Mouse (Mus musculus) gastrocnemius, postnatal 36 days (tissue): ENCODE measurements around the gene Cib3. TPM values are rescaled to one million over a fixed set of nuclear protein-coding genes. Genes with fewer than 3 reads are reported as not detected.

ENCODE experiments used
- DNase-seq, 2 experiments: peaks; one replicate each; pipeline ENCODE4 v3.0.0; 2022
- intact Hi-C: fragments of 180-260 bp; cut with DNase I; formaldehyde crosslinking; loops from one replicate; pipeline ENCODE4 v1.15.1; 2025
- long read RNA-seq, 2 experiments: library from polyadenylated mRNA; stranded (forward); transcript quantifications; one replicate each; pipeline ENCODE4 v2.0.0; 2021
- total RNA-seq, 2 experiments: library from RNA; stranded (reverse); gene quantifications; 2 replicates each; pipeline ENCODE4 v1.2.3; 2021

The Cib3 gene
- total RNA-seq, result not detected
- long read RNA-seq, experiment 1, result 0 reads
- long read RNA-seq, experiment 2, result 0 reads

DNA sequence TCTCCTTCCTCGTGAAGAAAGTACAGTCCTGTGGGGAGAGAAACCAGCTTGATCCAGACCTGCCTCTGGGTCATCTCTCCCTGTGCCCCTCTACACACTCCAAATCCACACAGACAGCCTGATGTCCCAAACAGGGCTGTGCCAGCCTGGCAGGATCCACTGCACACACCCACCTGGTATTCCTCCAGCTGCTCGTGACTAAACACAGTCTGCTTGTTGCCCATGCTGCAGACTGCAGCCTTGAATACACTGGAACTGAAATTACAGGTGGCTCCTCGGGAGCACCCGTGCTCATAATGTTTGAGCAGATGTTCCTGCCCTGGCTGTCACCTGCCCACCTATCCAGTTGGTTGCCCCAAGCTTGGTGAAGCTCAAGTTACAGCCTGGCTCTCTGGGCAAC is at the start of gene Cib3:
TSS of gene Cib3 (minus strand) at position 87 of the 400 bp plus-strand sequence.
- no peak for DNase-seq
- intact Hi-C loops, result no loop called here

- DNase-seq, result no peak
- intact Hi-C loops, result loop anchor here (2.0 kb wide), 1 partner anchor 105 kb away; no protein-coding TSS in a partner anchor
Measured at GRCm38 (mm10) chr8:72261872-72262271, 49.2 kb upstream of the Cib3 start.

- intact Hi-C loops, result no loop called here
- no peak for DNase-seq
Measured at GRCm38 (mm10) chr8:72261431-72261830, 48.8 kb upstream of the Cib3 start.

DNA sequence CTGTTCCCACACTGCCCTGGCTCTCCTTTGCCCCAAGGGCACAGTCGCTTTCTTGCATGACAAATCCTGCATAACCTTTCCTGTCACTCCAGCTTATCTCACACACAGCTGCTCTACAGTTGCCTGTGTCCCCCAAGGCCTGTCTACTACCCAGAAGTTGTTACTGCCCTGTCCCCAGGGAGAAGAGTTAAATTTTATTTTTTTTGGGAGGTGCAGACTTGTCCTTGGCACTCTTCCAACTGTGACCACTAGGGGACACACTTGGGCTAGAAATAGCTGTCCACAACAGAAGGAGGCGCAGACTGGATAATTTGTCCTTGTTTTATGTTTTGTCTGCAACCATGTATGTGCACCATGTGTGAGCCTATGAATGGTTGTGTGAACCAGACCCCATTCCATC is 48.4 kb upstream of the Cib3 start:
- no peak for DNase-seq
- intact Hi-C loops, result no loop called here

DNA sequence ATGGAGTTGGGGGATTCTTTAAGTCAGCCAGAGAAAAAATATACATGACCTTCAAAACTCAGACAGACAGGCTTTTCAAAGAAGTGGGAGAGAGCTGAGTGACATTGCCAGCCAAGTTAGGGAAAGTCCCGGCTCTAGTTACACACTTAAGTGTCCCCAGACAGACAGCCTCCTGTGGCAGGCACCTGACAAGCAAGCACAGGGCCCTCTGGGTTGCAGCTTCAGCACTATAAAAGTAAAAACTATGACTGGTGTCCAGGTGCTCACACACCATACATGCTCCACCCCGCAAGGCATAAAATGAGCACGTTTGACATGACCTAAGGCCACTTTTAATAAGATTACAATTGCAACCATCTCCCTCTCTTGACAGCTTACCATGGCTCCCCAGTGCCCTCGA is 47.9 kb upstream of the Cib3 start:
- intact Hi-C loops, result no loop called here

DNA sequence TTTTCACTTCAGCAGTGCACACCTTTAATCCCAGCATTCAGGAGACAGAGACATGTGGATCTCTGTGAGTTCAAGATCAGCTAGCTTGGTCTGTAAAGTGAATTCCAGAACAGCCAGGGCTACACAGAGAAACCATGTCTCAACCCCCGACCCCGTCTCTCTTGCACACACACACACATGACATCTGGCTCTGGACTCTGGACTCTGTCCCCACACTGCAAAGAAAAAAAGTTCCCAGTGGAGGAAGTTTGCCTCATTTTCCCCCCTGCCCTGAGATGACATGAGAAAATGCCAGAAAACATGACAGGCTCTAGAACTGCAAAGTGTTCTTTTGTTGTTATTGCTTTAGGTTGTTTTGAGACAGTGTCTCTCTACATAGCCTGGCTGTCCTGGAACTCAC is 47.2 kb upstream of the Cib3 start:
- DNase-seq, result no peak
- intact Hi-C loops, result no loop called here

More for the DNA sequence above, 47.9 kb upstream of the Cib3 start:
- DNase-seq, result no peak

DNA sequence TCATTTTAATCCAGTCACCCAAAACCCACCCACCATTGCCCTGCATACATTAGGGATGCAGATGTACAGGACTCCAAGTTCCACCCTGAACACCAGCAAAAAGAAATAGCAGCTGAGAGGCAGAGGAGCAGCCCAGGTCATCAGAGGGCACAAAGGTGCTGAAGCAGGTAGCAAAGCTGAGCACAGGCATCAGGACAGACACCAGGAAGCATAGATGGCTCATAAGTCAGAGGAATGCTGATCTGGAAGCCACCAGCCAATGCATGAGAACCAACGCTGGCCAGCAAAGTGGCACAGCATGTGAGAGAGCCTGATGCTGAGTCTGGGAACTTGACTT is 45.2 kb upstream of the Cib3 start:
- DNase-seq, result no peak
- intact Hi-C loops, result no loop called here

DNA sequence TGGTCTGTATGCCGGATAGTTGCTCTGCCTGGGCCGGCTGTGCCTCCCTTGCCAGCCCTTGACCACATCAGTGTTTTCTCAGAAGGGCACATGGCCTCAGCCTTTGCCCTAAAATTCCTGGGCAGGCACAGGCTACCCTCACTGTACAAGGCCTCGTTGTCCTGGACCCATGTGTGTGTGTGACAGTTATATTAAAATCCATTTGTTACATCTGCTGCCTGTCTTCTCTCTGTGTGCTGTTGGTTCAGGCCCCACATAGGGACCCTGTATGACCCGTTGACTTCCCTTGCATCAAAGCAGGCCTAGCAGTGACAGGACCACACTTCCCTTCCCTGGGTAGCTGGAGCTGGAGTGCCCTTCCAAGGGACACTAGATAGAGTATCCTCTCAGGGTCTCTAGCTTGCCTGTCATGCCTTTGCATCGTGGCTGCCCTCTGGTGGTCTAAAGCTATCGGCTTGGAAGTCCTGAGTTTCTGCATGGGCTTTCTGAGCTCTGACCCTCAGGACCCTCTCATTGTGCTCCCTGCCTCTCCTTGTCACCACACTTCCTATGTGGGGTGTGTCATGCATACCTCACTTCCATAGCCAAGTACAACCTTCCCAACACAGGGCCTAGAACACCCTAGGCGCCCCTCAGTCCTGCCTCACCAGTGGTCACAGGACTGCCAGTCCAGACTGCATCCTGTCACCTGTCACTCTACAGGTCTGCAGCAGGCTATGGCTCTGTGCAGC is 44.7 kb upstream of the Cib3 start:
- intact Hi-C loops, result no loop called here
- DNase-seq, result no peak

GRCm38 (mm10) chr8:72244610-72245009 is 32.0 kb upstream of the Cib3 start:
- no peak for DNase-seq
- intact Hi-C loops, result no loop called here

DNA sequence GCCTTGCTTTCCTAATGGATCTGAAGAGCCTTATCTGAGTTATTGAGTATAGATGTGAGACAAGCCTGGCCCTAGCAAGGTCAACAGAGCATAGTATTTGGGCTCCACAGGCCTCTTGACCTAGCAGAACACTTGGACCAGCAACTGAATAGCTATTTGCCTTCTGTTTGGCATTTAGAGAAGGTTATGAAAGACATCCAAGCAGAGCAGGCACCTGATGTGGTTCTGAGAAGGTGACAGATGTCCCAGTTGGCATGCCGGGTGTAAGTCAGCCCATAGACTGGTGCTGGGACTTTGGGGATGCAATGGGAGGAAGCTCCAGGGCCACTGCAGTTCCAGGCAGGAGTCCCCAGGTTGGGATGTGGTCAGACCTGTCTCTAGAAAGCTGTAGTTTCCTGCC is 29.6 kb upstream of the Cib3 start:
- DNase-seq, result no peak
- intact Hi-C loops, result no loop called here

- intact Hi-C loops, result no loop called here
- DNase-seq, result no peak
Measured at GRCm38 (mm10) chr8:72240951-72241350, 28.3 kb upstream of the Cib3 start.

DNA sequence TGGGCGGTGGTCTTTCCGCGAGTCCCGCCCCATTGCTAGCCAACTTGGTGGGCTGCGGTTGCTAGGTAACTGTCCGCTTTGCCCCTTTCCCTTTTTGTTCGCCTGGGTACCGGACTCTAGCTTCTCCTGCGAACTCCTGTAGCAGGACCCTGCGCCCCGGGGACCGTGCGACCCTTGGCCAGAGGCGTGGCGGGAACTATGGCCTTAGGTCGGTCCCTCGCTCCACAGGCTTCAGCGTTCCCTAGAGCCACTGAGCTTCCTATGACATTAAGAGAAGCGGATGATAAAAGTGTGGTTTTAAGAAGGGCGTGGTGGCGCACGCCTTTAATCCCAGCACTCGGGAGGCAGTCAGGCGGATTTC is 27.7 kb upstream of the Cib3 start:
- intact Hi-C loops, result no loop called here
- DNase-seq, result peak in 1 of 2 experiments; percentile 34

- intact Hi-C loops, result no loop called here
- peak; percentile 97 for DNase-seq
Measured at GRCm38 (mm10) chr8:72239499-72240402, 27.1 kb upstream of the Cib3 start, which contains the start of gene Ap1m1. TSS of gene Ap1m1 (plus strand) at chr8:72240018.

GRCm38 (mm10) chr8:72222656-72223055 is 10.0 kb upstream of the Cib3 start:
- DNase-seq, result no peak
- intact Hi-C loops, result no loop called here

DNA sequence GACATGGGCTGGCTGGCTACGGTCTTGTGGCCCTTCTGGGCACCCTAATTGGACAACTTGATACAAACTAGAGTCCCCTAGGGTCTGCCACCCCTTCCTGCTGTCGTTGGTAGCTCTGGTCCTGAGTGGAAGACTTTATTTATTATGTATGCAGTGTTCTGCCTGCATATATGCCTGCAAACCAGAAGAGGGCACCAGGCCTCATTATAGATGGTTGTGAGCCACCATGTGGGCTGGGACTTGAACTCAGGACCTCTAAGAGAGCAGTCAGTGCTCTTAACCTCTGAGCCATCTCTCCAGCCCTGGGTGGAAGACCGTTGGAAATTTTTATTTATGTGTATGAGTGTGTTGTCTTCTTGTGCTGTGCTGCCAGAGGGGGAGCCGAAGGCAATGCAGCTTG is 8.1 kb upstream of the Cib3 start:
- no peak for DNase-seq
- intact Hi-C loops, result no loop called here

DNA sequence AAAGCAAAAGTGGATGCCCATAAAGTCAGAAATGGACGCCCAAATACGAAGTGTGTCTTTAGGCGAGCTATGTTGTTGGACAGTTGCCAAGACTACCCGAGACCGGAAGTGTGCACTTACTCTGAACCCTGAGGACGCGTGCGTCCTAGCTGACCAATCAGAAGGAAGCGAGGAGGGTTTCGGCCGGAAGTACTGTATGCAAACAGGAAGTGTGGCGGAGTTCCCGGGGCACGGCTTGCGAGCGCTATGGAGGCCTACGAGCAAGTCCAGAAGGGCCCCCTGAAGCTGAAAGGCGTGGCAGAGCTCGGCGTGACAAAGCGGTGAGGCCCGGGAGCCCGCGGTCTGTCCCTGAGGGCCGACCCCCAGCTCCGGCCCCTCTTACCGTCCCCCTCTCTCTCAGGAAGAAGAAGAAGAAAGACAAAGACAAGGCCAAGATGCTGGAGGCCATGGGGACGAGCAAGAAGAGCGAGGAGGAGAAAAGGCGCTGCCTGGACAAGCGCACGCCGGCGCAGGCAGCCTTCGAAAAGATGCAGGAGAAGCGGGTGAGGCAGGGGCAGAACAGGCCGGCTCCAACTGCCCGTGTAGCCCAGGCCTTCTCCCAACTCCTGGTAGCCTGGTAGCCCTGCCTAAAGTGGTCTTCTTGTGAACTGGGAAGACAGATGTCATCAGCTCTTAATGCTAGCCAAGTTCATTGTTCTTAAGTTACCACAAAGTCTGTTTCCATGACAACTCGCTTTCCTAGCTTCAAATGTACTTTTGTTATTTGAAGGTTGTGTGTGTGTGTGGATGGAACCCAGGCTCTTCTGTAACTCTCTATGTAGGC is 7.1 kb upstream of the Cib3 start, which contains the start of gene Fam32a:
TSS of gene Fam32a (plus strand) at position 190 of the 823 bp plus-strand sequence.
- DNase-seq, result peak; percentile 72 to 80
- intact Hi-C loops, result loop anchor here (5.0 kb wide), 1 partner anchor 37 kb away; no protein-coding TSS in a partner anchor

DNA sequence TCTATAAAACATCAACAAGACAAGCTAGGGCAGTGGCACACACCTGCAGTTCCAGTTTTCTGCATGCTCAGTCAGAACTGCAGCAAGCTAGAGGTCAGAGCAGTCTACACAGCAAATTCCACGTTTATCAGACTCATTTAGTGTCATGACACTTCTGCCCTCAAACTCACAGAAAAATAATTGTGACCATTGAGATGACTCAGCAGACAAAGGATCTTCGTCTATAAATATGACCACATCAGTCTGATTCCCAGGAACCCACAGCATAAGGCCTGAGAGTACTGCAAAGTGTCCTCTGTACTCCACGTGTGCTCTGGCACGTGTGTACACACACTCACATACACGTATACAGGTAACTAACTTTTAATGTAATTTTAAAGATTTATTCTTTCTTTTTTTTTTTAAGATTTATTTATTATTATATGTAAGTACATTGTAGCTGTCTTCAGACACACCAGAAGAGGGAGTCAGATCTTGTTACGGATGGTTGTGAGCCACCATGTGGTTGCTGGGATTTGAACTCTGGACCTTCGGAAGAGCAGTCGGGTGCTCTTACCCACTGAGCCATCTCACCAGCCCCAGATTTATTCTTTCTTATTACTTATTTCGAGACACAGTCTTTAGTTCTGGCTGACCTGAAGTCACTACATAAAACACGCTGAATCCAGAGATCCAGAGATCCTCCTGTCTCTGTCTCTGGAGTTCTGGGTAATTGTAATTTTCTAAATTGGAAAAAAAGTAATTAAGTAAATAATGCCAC is 6.3 kb upstream of the Cib3 start:
- intact Hi-C loops, result loop anchor here (5.0 kb wide), 1 partner anchor 37 kb away; no protein-coding TSS in a partner anchor
- DNase-seq, result no peak

- intact Hi-C loops, result loop anchor here (5.0 kb wide), 1 partner anchor 34 kb away; no protein-coding TSS in a partner anchor
Measured at GRCm38 (mm10) chr8:72215871-72216270, 3.2 kb upstream of the Cib3 start.

DNA sequence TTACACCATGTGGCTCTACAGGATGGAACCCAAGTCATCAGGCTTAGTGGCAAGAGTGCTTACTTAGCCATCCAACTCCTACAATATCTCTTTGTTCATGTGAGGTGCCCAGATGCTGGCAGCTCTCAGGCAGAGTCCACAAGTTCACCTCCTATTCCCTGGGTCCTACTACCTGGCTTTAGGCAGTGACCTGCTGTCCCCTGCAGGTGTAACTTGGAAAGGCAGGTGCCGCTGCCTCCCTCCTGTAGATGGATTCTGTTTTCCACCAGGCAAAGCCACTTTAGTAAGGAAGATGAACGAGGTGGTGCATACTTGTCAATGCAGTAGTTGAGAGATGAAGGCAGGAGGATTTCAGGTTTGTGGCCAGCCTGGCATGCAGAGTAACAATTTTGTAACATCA is 2.4 kb upstream of the Cib3 start:
- no peak for DNase-seq
- intact Hi-C loops, result loop anchor here (5.0 kb wide), 1 partner anchor 33 kb away; no protein-coding TSS in a partner anchor

More at GRCm38 (mm10) chr8:72215871-72216270, 3.2 kb upstream of the Cib3 start:
- DNase-seq, result no peak

- DNase-seq, result no peak
- intact Hi-C loops, result no loop called here
Measured at GRCm38 (mm10) chr8:72213536-72213935, 899 bp upstream of the Cib3 start, which contains the start of gene Gm11034. TSS of gene Gm11034 (minus strand) at chr8:72213636.
